Mouse (Mus musculus) limb, embryonic 12.5 days (tissue): ENCODE data around the gene Pdgfd. TPM values are rescaled to one million over a fixed set of nuclear protein-coding genes. Genes with fewer than 3 reads are reported as not detected.

Source experiments
- ATAC-seq: fragments of 200-750 bp; cut with Nextera tagmentation; 2 replicates; pipeline ENCODE4 v1.8.0; 2017; ENCODE audit warnings: low read depth, moderate TSS enrichment; ENCODE audit not compliant: insufficient number of reproducible peaks, insufficient read depth, low FRiP score, low TSS enrichment
- H3K27ac ChIP-seq: fragments of 300-500 bp; sonication (generic); 2 replicates; pipeline ENCODE4 v1.5.1; 2016; ENCODE audit warnings: mild to moderate bottlenecking, moderate library complexity
- H3K27me3 ChIP-seq: fragments of 300-500 bp; sonication (generic); 2 replicates; pipeline ENCODE4 v1.6.1; 2016; ENCODE audit warnings: mild to moderate bottlenecking, moderate library complexity
- H3K36me3 ChIP-seq: fragments of 300-500 bp; sonication (generic); 2 replicates; pipeline ENCODE4 v1.6.1; 2016; ENCODE audit warnings: mild to moderate bottlenecking, moderate library complexity
- H3K4me1 ChIP-seq: fragments of 300-500 bp; sonication (generic); replicated peaks from 2 replicates; pipeline ENCODE4 v1.6.1; 2016
- H3K4me2 ChIP-seq: fragments of 300-500 bp; sonication (generic); 2 replicates; pipeline ENCODE4 v1.6.1; 2016; ENCODE audit warnings: mild to moderate bottlenecking, moderate library complexity
- H3K4me3 ChIP-seq: fragments of 300-500 bp; sonication (generic); replicated peaks from 2 replicates; pipeline ENCODE4 v1.5.1; 2016; ENCODE audit warnings: mild to moderate bottlenecking
- H3K9ac ChIP-seq: fragments of 300-500 bp; sonication (generic); replicated peaks from 2 replicates; pipeline ENCODE4 v1.6.1; 2016; ENCODE audit warnings: mild to moderate bottlenecking, moderate library complexity
- H3K9me3 ChIP-seq: fragments of 300-500 bp; sonication (generic); 2 replicates; pipeline ENCODE4 v1.6.1; 2016; ENCODE audit warnings: mild to moderate bottlenecking, moderate library complexity
- WGBS: fragments of 180-500 bp; shearing (Covaris S2); methylation state at CpG from one replicate; pipeline ENCODE4 v1.1.7; 2016; 5-methylcytosine and 5-hydroxymethylcytosine counted together
- polyA plus RNA-seq: library from polyadenylated mRNA; unstranded; fragments of >200 nt; fragmentation: Nextera tagmentation; extraction: Ambion mirVana; gene quantifications from 2 replicates; pipeline ENCODE4 v1.2.1, GENCODE M21; 2016

Pdgfd gene
- polyA plus RNA-seq, 1 experiment from 2014 or later, result 7.5 TPM

DNA sequence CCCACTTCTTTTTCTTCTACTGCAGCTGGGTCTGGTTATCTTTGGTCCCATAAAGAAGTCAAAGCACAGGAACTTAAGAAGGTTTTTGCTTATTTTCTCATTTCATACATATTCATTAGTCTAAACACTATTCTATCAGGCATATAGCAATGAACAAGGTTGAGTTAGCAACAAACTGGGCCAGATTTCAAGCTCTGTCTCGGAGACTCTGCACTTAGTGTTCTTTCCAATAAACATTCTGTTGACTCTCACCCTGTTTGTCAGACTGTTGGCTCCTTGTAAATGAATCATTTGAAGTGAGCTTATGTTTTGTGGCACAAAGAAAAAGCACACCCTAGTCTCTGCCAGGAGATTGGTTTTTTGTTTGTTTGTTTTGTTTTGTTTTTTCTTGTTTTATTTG lies 81.9 kb downstream of the Pdgfd start:
- no peak for ATAC-seq
- Histone ChIP-seq H3K4me1 (0 out of 2 replicates have a peak, but pooled peaks cover 9% of the 10 kb centered on the region), H3K9ac (no peak overlapping the region), H3K36me3 (no peaks in the 10 kb centered on the region), H3K4me3 (no peak overlapping the region), H3K9me3 (no peaks in the 10 kb centered on the region), H3K4me2 (no peak overlapping the region), H3K27ac (no peak overlapping the region), H3K27me3 (no peaks in the 10 kb centered on the region)
- 41% methylated on average over 1 of the region's 1 CpGs for WGBS

DNA sequence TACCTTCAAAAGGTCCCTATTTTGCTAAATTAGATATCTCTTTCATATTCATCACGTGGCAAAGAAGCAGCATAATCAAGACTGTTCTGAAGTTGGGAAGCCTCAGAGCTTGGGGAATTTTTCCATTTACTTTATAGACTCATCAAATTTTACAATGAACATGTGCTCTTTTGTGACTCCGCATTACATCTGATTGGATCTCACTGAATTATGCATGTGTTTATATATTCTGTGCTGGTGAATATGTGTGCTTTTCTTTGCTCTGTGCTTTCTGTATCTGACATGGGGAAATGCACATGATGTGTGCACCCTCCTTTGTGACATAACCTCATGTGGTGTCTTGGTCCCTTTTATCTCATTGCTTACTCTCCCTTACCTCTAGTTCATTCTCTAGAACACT lies 83.6 kb downstream of the Pdgfd start:
- H3K4me2 ChIP-seq, result no peak overlapping the region
- 54% methylated on average over 2 of the region's 2 CpGs for WGBS
- H3K27me3 ChIP-seq, result no peaks in the 10 kb centered on the region
- H3K4me1 ChIP-seq, result 0 out of 2 replicates have a peak, but pooled peaks cover 9% of the 10 kb centered on the region
- H3K4me3 ChIP-seq, result no peak overlapping the region
- H3K9ac ChIP-seq, result no peak overlapping the region
- H3K27ac ChIP-seq, result no peak overlapping the region
- no peaks in the 10 kb centered on the region for H3K36me3 ChIP-seq
- H3K9me3 ChIP-seq, result no peaks in the 10 kb centered on the region
- no peak for ATAC-seq

DNA sequence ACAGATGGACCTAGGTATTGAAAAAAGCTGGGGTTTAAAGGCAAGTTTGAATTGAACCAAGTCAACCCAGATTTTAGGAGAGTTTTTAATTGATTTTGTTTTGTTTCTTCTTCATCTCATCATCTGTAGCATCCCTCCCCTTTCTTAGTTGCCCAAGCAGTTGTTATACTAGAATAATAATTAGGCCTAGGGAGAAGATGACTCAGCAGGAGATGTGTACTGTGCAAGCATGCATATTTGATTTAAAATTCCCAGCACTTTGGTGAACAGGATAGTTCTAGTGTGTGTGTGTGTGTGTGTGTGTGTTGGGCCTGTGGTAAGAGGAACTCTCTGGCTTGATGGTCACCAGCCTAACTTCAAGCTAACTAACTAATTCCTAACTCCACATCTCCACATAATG lies 88.7 kb downstream of the Pdgfd start:
- no peaks in the 10 kb centered on the region for H3K4me1 ChIP-seq
- no peak overlapping the region for H3K9ac ChIP-seq
- H3K27ac ChIP-seq, result no peak overlapping the region
- no peaks in the 10 kb centered on the region for H3K36me3 ChIP-seq
- no peaks in the 10 kb centered on the region for H3K9me3 ChIP-seq
- H3K4me3 ChIP-seq, result no peak overlapping the region
- no peak overlapping the region for H3K4me2 ChIP-seq
- H3K27me3 ChIP-seq, result no peaks in the 10 kb centered on the region
- ATAC-seq, result no peak

DNA sequence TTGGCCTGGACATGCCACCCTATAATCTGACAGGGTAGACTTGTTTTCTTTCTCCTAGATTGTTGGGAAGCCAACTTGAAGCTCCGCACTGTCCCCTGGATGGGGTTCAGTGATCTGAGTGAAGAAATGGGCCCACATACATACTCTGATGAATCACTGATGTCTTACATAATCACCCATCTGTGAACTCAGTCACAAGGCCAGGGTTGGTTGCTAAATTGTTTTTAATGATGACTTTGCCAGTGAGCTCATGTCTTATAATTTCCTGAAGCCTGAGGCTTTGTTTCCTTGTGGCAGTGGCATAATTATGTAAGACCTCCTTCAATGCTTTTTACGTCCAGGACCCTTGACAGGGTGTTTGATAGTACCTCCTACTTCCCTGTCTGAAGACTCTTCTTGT lies 96.4 kb downstream of the Pdgfd start:
- ATAC-seq, result no peak
- no peaks in the 10 kb centered on the region for H3K27me3 ChIP-seq
- H3K9me3 ChIP-seq, result no peaks in the 10 kb centered on the region
- H3K36me3 ChIP-seq, result no peaks in the 10 kb centered on the region
- H3K4me2 ChIP-seq, result no peak overlapping the region
- H3K4me1 ChIP-seq, result no peaks in the 10 kb centered on the region
- H3K9ac ChIP-seq, result no peak overlapping the region
- H3K4me3 ChIP-seq, result no peak overlapping the region
- WGBS, result 73% methylated on average over 2 of the region's 2 CpGs
- H3K27ac ChIP-seq, result no peak overlapping the region

DNA sequence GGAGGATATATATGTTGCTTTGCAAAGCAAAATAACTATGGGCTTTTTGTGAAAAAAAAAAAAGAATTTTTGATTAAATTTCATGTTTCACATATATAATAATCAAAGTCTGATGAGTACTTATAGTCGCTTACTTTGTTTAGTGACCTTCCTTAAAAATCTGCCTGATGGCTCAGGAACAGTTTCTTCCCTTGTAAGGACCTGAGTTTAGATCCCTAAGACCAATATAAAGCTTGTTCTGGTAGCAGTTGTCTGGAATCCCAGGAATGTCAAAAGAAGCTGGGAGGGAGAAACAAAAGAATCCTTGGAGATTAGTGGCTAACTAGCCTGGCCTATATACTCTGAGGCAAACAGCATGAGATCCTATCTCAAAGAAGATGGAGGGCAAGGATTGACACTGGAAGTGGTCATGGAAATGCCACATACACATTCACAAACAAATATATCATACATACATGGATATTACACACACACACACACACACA lies 101.5 kb downstream of the Pdgfd start, which contains the start of gene Ddi1:
Gene Ddi1, minus strand, starts transcription at position 51 of the 485 bp plus-strand sequence.
- ATAC-seq, result no peak
- no peaks in the 10 kb centered on the region for H3K9me3 ChIP-seq
- no peak within 1 kb of the TSS for H3K27ac ChIP-seq
- H3K4me2 ChIP-seq, result no peak within 1 kb of the TSS
- H3K4me3 ChIP-seq, result no peak within 1 kb of the TSS
- H3K36me3 ChIP-seq, result no peaks in the 10 kb centered on the region
- H3K27me3 ChIP-seq, result no peaks in the 10 kb centered on the region
- H3K4me1 ChIP-seq, result no peaks in the 10 kb centered on the region
- H3K9ac ChIP-seq, result no peak within 1 kb of the TSS
- WGBS, result 77% methylated on average over 1 of the region's 1 CpGs

DNA sequence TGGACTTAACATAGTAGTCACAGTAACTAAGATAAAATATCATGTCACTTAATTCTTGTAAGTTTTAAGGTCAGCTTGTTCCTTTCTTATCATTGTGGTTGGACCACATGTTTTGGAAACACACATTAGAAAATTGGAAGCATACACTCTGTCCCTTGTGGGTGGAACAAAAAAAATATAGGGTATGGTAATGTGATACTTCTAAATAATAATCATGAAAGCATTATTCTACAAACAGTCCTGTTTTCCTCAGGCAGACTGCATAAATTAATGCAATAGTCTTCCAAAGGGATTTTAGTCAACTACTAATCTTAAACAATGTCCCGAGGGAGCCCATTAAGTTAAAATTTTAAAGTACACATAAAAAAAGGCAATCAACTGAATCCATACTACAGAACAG lies 108.0 kb downstream of the Pdgfd start:
- Histone ChIP-seq H3K4me2 (no peak overlapping the region), H3K4me1 (no peaks in the 10 kb centered on the region), H3K4me3 (no peak overlapping the region), H3K9ac (no peak overlapping the region), H3K9me3 (no peaks in the 10 kb centered on the region), H3K27me3 (no peaks in the 10 kb centered on the region), H3K27ac (no peak overlapping the region), H3K36me3 (no peaks in the 10 kb centered on the region)
- peak; percentile 71 for ATAC-seq
- WGBS, result 55% methylated on average over 1 of the region's 1 CpGs

DNA sequence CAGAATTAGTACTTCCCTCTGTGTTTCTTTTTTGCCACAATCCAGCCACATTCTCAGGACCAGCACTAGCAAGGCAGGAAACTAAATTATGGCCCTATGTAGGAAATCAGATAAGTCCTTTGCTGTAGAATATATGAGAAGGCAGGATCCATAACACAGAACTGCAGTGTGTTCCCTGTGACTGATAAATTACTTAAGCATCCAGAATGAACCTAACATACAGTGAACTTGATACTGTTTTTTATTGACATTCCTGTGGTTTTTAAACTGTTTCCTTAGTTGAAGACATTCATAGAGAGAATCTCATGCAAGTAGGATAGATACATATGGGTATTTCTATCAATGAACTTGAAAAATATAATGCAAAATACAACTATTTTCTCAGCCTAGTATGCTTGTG lies 109.1 kb downstream of the Pdgfd start:
- Histone ChIP-seq H3K4me2 (no peak overlapping the region), H3K27me3 (no peaks in the 10 kb centered on the region), H3K9ac (no peak overlapping the region), H3K9me3 (no peaks in the 10 kb centered on the region), H3K4me1 (no peaks in the 10 kb centered on the region), H3K36me3 (no peaks in the 10 kb centered on the region), H3K27ac (no peak overlapping the region), H3K4me3 (no peak overlapping the region)
- ATAC-seq, result no peak

DNA sequence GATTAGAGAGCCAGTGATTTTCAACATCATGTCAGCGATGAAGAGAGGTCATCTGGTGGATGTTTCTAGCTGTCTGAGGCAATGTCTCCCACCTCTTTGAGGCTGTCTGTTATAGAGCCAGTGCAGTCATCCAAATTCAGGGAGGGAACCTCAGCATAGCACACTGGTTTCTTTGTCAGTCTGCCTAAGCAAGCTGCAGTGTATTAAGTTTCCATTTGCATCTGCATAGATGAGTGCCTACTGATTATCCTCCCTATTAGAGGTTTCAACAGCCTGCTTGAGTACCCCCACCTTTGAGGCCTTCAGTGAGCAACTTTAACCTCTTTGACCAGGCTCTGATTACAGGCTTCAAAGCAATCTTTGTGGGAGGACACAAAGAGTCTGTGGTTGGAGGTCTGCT lies 118.4 kb downstream of the Pdgfd start:
- H3K4me3 ChIP-seq, result no peak overlapping the region
- no peaks in the 10 kb centered on the region for H3K4me1 ChIP-seq
- H3K27ac ChIP-seq, result no peak overlapping the region
- no peak for ATAC-seq
- WGBS, result 88% methylated on average over 1 of the region's 1 CpGs
- no peak overlapping the region for H3K4me2 ChIP-seq
- no peaks in the 10 kb centered on the region for H3K36me3 ChIP-seq
- H3K27me3 ChIP-seq, result no peaks in the 10 kb centered on the region
- no peaks in the 10 kb centered on the region for H3K9me3 ChIP-seq
- H3K9ac ChIP-seq, result no peak overlapping the region

DNA sequence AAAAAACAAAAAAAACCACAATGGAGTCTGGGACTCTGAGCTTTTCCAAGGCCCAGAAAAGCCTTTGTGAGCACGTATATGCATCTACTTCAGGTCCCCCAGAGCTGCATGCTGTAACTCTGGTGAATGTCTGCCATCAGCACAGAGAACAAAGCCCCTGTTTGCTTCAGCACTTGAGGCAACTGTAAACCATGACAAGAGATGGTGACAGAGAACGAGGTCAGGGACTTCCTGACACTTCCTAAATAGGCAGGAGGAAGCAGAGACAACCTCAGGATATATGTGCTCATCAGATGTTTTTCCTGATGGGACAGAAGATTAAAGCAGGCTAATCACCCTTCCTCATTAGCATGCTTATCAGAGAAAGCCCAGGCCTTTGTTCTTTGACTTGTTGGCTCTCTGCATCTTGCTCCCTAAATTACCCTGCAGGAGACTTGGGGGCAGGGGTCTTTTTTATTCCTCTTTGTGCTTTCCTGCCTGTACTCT lies 120.9 kb downstream of the Pdgfd start:
- H3K4me3 ChIP-seq, result no peak overlapping the region
- WGBS, result 10% methylated on average over 2 of the region's 2 CpGs
- H3K27ac ChIP-seq, result no peak overlapping the region
- no peaks in the 10 kb centered on the region for H3K36me3 ChIP-seq
- ATAC-seq, result no peak
- no peak overlapping the region for H3K4me2 ChIP-seq
- no peak overlapping the region for H3K9ac ChIP-seq
- H3K9me3 ChIP-seq, result no peaks in the 10 kb centered on the region
- no peaks in the 10 kb centered on the region for H3K27me3 ChIP-seq
- no peaks in the 10 kb centered on the region for H3K4me1 ChIP-seq

DNA sequence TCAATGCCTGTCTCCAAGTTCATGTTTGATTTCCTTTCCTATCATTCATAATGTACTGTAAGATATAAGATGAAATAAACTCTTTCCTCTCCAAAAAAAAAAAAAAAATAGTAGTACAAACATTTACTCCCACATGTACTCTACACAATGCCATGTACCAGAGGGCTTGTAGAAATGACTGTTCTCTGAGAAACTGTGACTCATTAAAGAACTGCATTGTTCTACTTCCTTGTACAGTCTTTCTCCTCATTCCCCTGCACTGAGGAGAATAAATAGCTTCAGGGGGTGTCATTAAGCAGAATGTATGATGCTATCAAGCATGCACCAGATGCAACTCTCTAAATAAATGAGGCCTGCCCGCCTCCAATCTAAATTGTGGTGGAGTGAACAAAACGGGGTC lies 130.2 kb downstream of the Pdgfd start:
- Histone ChIP-seq H3K4me1 (no peaks in the 10 kb centered on the region), H3K27ac (no peak overlapping the region), H3K4me3 (no peak overlapping the region), H3K9me3 (no peaks in the 10 kb centered on the region), H3K36me3 (no peaks in the 10 kb centered on the region), H3K9ac (no peak overlapping the region), H3K27me3 (no peaks in the 10 kb centered on the region), H3K4me2 (no peak overlapping the region)
- no peak for ATAC-seq
- WGBS, result 90% methylated on average over 2 of the region's 2 CpGs

DNA sequence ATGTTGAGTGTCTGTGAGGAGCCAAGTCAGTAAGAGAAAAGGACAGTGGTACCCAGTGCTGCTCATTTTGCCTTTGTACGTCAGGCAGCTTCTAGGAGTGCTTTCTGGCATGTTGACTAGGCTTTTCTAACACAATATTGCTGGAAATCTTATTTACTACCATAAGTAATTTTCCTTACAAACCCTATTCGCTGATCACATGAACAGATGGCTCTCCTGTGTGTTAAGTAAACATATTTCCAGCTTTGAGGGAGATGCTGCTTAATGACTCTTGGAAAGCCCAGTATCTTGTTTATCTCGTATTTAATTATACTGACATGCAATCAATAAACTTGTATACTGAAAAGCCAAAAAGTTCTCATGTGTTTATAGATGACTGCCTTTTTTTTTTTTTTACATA lies 133.7 kb downstream of the Pdgfd start:
- H3K4me3 ChIP-seq, result no peak overlapping the region
- H3K9ac ChIP-seq, result no peak overlapping the region
- no peak overlapping the region for H3K27ac ChIP-seq
- H3K36me3 ChIP-seq, result no peaks in the 10 kb centered on the region
- ATAC-seq, result no peak
- H3K27me3 ChIP-seq, result no peaks in the 10 kb centered on the region
- 71% methylated on average over 3 of the region's 3 CpGs for WGBS
- H3K4me1 ChIP-seq, result no peaks in the 10 kb centered on the region
- H3K4me2 ChIP-seq, result no peak overlapping the region
- H3K9me3 ChIP-seq, result no peaks in the 10 kb centered on the region

DNA sequence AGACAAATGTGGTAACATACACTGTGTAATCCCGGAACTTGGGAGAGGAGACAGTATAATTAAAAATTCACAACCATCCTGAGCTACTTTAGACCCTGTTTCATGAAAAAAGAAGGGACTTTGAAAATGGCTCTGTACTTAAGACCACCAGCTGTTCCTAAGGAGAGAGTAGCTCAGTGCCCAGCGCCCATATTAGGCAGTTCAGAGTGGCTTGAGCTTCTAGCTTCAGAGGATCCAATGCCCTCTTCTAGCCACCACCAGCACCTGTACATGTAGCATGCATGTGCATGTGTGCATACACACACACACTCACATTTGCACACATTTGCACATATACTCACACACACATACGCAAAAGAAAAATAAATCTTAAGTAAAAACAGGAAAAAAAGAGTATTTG lies 136.2 kb downstream of the Pdgfd start:
- no peak for ATAC-seq
- no peak overlapping the region for H3K9ac ChIP-seq
- no peaks in the 10 kb centered on the region for H3K4me1 ChIP-seq
- 86% methylated on average over 3 of the region's 3 CpGs for WGBS
- H3K9me3 ChIP-seq, result no peaks in the 10 kb centered on the region
- no peaks in the 10 kb centered on the region for H3K27me3 ChIP-seq
- H3K27ac ChIP-seq, result no peak overlapping the region
- no peak overlapping the region for H3K4me2 ChIP-seq
- H3K36me3 ChIP-seq, result no peaks in the 10 kb centered on the region
- no peak overlapping the region for H3K4me3 ChIP-seq
